Mouse (Mus musculus) G1E (cell line): Measurements from ENCODE around the gene Slc44a3. TPM values are rescaled to one million over a fixed set of nuclear protein-coding genes. Genes with fewer than 3 reads are reported as not detected.

Experiments used
- ATAC-seq: 2 replicates; pipeline ENCODE4 v1.8.0; 2016; ENCODE audit warnings: mild to moderate bottlenecking; ENCODE audit not compliant: insufficient number of reproducible peaks, poor library complexity, low FRiP score, severe bottlenecking; ENCODE audit errors: extremely low read depth
- DNase-seq: peaks from one replicate; pipeline ENCODE4 v3.0.0; 2012; ENCODE audit warnings: low spot score
- H3K27me3 ChIP-seq: 2 replicates; pipeline ENCODE4 v1.6.1; 2012; ENCODE audit warnings: mild to moderate bottlenecking, low read length, inconsistent platforms; ENCODE audit not compliant: insufficient read depth
- H3K36me3 ChIP-seq: replicated peaks from 2 replicates; pipeline ENCODE3; 2012; ENCODE audit warnings: mild to moderate bottlenecking, inconsistent platforms
- H3K4me1 ChIP-seq: 2 replicates; pipeline ENCODE4 v1.6.1; 2012; ENCODE audit warnings: low read depth, low read length, inconsistent platforms, mixed read lengths; ENCODE audit not compliant: insufficient read depth
- H3K4me3 ChIP-seq: 2 replicates; pipeline ENCODE4 v1.5.1; 2012; ENCODE audit warnings: low read depth, mild to moderate bottlenecking, inconsistent platforms, low read length, moderate library complexity, mixed read lengths
- H3K9me3 ChIP-seq: replicated peaks from 2 replicates; pipeline ENCODE4 v1.6.1; 2012; ENCODE audit warnings: inconsistent platforms
- CTCF ChIP-seq: IDR thresholded peaks from 2 replicates; pipeline ENCODE4 v1.5.1; 2012; ENCODE audit warnings: low read depth, low read length, inconsistent platforms, mixed read lengths
- GATA1 ChIP-seq: IDR thresholded peaks from 2 replicates; pipeline ENCODE4 v1.6.1; 2012; ENCODE audit warnings: borderline replicate concordance, low read length, inconsistent platforms, mixed read lengths
- GATA2 ChIP-seq: IDR thresholded peaks from 2 replicates; pipeline ENCODE4 v1.6.1; 2012; ENCODE audit warnings: low read depth, low read length, inconsistent platforms, borderline replicate concordance
- POLR2AphosphoS5 ChIP-seq: IDR thresholded peaks from 2 replicates; pipeline ENCODE4 v1.6.1; 2012; ENCODE audit warnings: low read depth, low read length, inconsistent platforms; ENCODE audit not compliant: insufficient replicate concordance
- TAL1 ChIP-seq: conservative IDR thresholded peaks from 2 replicates; pipeline ENCODE4 v1.6.1; 2012; ENCODE audit warnings: low read depth, low read length, inconsistent platforms, mixed read lengths
- polyA plus RNA-seq: library from polyadenylated mRNA; stranded (reverse); fragments of >175 nt; gene quantifications from 2 replicates; pipeline ENCODE4 v1.2.3, GENCODE M21; 2012
- total RNA-seq, 2 experiments: library from RNA; stranded (forward) in 1 of 2; stranded (reverse) in 1 of 2; fragments of 200-1000 nt in 1 of 2; fragments of >200 nt in 1 of 2; fragmentation: Nextera tagmentation in 1 of 2; gene quantifications; 2 replicates each; pipeline ENCODE4 v1.2.3; 2014 to 2017

Slc44a3 gene
- total and polyA plus RNA-seq, 3 experiments = 0.33 TPM; not detected in 2

- no peak for TF ChIP-seq GATA2
- TF ChIP-seq TAL1 = no peak
- no peak for TF ChIP-seq CTCF
- TF ChIP-seq POLR2AphosphoS5 = no peak
- TF ChIP-seq GATA1 = no peak
- Histone ChIP-seq H3K4me1 (no peaks in the 10 kb centered on the region), H3K4me3 (no peak overlapping the region), H3K36me3 (no peaks in the 10 kb centered on the region), H3K27me3 (peaks cover 12% of the 10 kb centered on the region), H3K9me3 (peaks cover 19% of the 10 kb centered on the region)
- DNase-seq = no peak
- no peak for ATAC-seq
Observed at GRCm38 (mm10) chr3:121430289-121430936, 101.8 kb downstream of the Slc44a3 start.

- no peak for TF ChIP-seq GATA2
- TF ChIP-seq GATA1 = no peak
- TF ChIP-seq TAL1 = no peak
- TF ChIP-seq CTCF = no peak
- no peak for TF ChIP-seq POLR2AphosphoS5
- no peak for DNase-seq
Observed at GRCm38 (mm10) chr3:121429469-121429868, 102.7 kb downstream of the Slc44a3 start.

GRCm38 (mm10) chr3:121428696-121429259, 103.4 kb downstream of the Slc44a3 start:
- Histone ChIP-seq H3K9me3 (peaks cover 19% of the 10 kb centered on the region), H3K27me3 (peaks cover 8% of the 10 kb centered on the region; the same call in 1 of the 2 replicates), H3K36me3 (no peaks in the 10 kb centered on the region), H3K4me3 (no peak overlapping the region), H3K4me1 (no peaks in the 10 kb centered on the region)
- DNase-seq (no peak), ATAC-seq (no peak)
- TF ChIP-seq GATA2 (no peak), GATA1 (no peak), TAL1 (no peak), POLR2AphosphoS5 (no peak), CTCF (no peak)

More at GRCm38 (mm10) chr3:121429469-121429868, 102.7 kb downstream of the Slc44a3 start:
- no peaks in the 10 kb centered on the region for H3K4me1 ChIP-seq
- H3K9me3 ChIP-seq = peaks cover 19% of the 10 kb centered on the region
- ATAC-seq = no peak
- no peak overlapping the region for H3K4me3 ChIP-seq
- H3K36me3 ChIP-seq = no peaks in the 10 kb centered on the region
- H3K27me3 ChIP-seq = peaks cover 8% of the 10 kb centered on the region; the same call in 1 of the 2 replicates

- no peak for TF ChIP-seq TAL1
- TF ChIP-seq CTCF = no peak
- ATAC-seq (no peak), DNase-seq (no peak)
- H3K4me1 ChIP-seq = no peaks in the 10 kb centered on the region
- H3K36me3 ChIP-seq = no peaks in the 10 kb centered on the region
- peaks cover 8% of the 10 kb centered on the region; the same call in 1 of the 2 replicates for H3K27me3 ChIP-seq
- no peak overlapping the region for H3K4me3 ChIP-seq
- H3K9me3 ChIP-seq = peaks cover 19% of the 10 kb centered on the region
Observed at GRCm38 (mm10) chr3:121428230-121428629, 104.0 kb downstream of the Slc44a3 start.

- no peak overlapping the region for H3K4me3 ChIP-seq
- no peak for ATAC-seq
- TF ChIP-seq GATA1 (no peak), POLR2AphosphoS5 (no peak), TAL1 (no peak), GATA2 (no peak), CTCF (no peak)
- H3K4me1 ChIP-seq = no peaks in the 10 kb centered on the region
- peaks cover 19% of the 10 kb centered on the region for H3K9me3 ChIP-seq
- H3K36me3 ChIP-seq = no peaks in the 10 kb centered on the region
- no peak for DNase-seq
- peaks cover 8% of the 10 kb centered on the region; the same call in 1 of the 2 replicates for H3K27me3 ChIP-seq
Observed at GRCm38 (mm10) chr3:121427520-121427908, 104.7 kb downstream of the Slc44a3 start.

GRCm38 (mm10) chr3:121426621-121427519, 105.3 kb downstream of the Slc44a3 start:
- Histone ChIP-seq H3K4me1 (no peaks in the 10 kb centered on the region), H3K36me3 (no peaks in the 10 kb centered on the region), H3K4me3 (no peak overlapping the region; the same call in 1 of the 2 replicates), H3K27me3 (peaks cover 8% of the 10 kb centered on the region; the same call in 1 of the 2 replicates), H3K9me3 (peaks cover 19% of the 10 kb centered on the region)
- ATAC-seq (no peak), DNase-seq (no peak)
- TF ChIP-seq GATA1 = no peak
- TF ChIP-seq CTCF = no peak
- no peak for TF ChIP-seq POLR2AphosphoS5
- no peak for TF ChIP-seq TAL1
- no peak for TF ChIP-seq GATA2
